Mouse (Mus musculus): ENCODE results near the gene Iqgap1.

- no peak for TF ChIP-seq CTCF (IDR thresholded peaks at IDR 0.05 in 2 of 3, conservative IDR thresholded peaks at IDR 0.05 in 1 of 3; ENCODE audit: control insufficient read depth in 1 of 3, insufficient read depth in 1 of 3, low read depth in 2 of 3, low read length in 3 of 3, poor library complexity in 1 of 3, severe bottlenecking in 1 of 3)
- no peak for TF ChIP-seq ZNF384 (IDR thresholded peaks at IDR 0.05; ENCODE audit: low read depth, low read length)
- TF ChIP-seq ELF1 (IDR thresholded peaks at IDR 0.05; ENCODE audit: low read depth, low read length), result no peak
Measured at GRCm38 (mm10) chr7:80844691-80845090, 18.9 kb upstream of the Iqgap1 start.

Data from MEL (cell line).